Mouse (Mus musculus) limb, embryonic 12.5 days (tissue): ENCODE results near the gene Zfp598. TPM values are rescaled to one million over a fixed set of nuclear protein-coding genes. Genes with fewer than 3 reads are reported as not detected.

ENCODE experiments used
- polyA plus RNA-seq: library from polyadenylated mRNA; unstranded; fragments of >200 nt; fragmentation: Nextera tagmentation; extraction: Ambion mirVana; gene quantifications from 2 replicates; pipeline ENCODE4 v1.2.1, GENCODE M21; 2016

Zfp598 gene
- polyA plus RNA-seq, 1 experiment from 2014 or later: 24.5 TPM

Other genes starting within 250 kb of the Zfp598 start
- 95.6 and 102 TPM in 2 replicates for gene Eci1, start 243.0 kb upstream of the Zfp598 start, polyA plus RNA-seq
- gene Dnase1l2, start 226.6 kb upstream of the Zfp598 start, polyA plus RNA-seq: 2.8 and 3.4 TPM in 2 replicates
- 37.2 and 45.6 TPM in 2 replicates for gene E4f1, start 199.4 kb upstream of the Zfp598 start, polyA plus RNA-seq
- gene Pgp, start 199.3 kb upstream of the Zfp598 start, polyA plus RNA-seq: 54.9 and 56.6 TPM in 2 replicates
- not detected in 2 replicates for gene Bricd5, start 195.8 kb upstream of the Zfp598 start, polyA plus RNA-seq
- 34.7 and 35.5 TPM in 2 replicates for gene Mlst8, start 190.6 kb upstream of the Zfp598 start, polyA plus RNA-seq
- 6.1 and 6.5 TPM in 2 replicates for gene Caskin1, start 181.1 kb upstream of the Zfp598 start, polyA plus RNA-seq
- gene Traf7, start 141.7 kb upstream of the Zfp598 start, polyA plus RNA-seq: 97.4 and 101 TPM in 2 replicates
- gene Rab26, start 135.5 kb upstream of the Zfp598 start, polyA plus RNA-seq: 3.2 and 4.0 TPM in 2 replicates
- gene Pkd1, start 119.9 kb upstream of the Zfp598 start, polyA plus RNA-seq: 23.2 and 32.2 TPM in 2 replicates
- 68.6 and 77.7 TPM in 2 replicates for gene Tsc2, start 37.1 kb upstream of the Zfp598 start, polyA plus RNA-seq
- gene Nthl1, start 37.0 kb upstream of the Zfp598 start, polyA plus RNA-seq: 23.3 and 24.9 TPM in 2 replicates
- gene Slc9a3r2, start 19.4 kb upstream of the Zfp598 start, polyA plus RNA-seq: 58.9 and 59.3 TPM in 2 replicates
- gene Npw, start 11.2 kb upstream of the Zfp598 start, polyA plus RNA-seq: 0.49 and 1.3 TPM in 2 replicates
- 7.5 and 8.2 TPM in 2 replicates for gene Syngr3, start 20.3 kb downstream of the Zfp598 start, polyA plus RNA-seq
- 49.7 and 53.5 TPM in 2 replicates for gene Gfer, start 26.5 kb downstream of the Zfp598 start, polyA plus RNA-seq
- gene Noxo1, start 26.5 kb downstream of the Zfp598 start, polyA plus RNA-seq: 1.7 and 1.8 TPM in 2 replicates
- 99.7 and 103 TPM in 2 replicates for gene Tbl3, start 38.0 kb downstream of the Zfp598 start, polyA plus RNA-seq
- 0.29 and 0.41 TPM in 2 replicates for gene Rnf151, start 48.4 kb downstream of the Zfp598 start, polyA plus RNA-seq
- gene Rps2, start 48.4 kb downstream of the Zfp598 start, polyA plus RNA-seq: 1,161 and 1,172 TPM in 2 replicates
- 206 and 217 TPM in 2 replicates for gene Ndufb10, start 54.8 kb downstream of the Zfp598 start, polyA plus RNA-seq
- not detected in 2 replicates for gene Rpl3l, start 58.1 kb downstream of the Zfp598 start, polyA plus RNA-seq
- gene Msrb1, start 67.0 kb downstream of the Zfp598 start, polyA plus RNA-seq: 22.7 and 24.1 TPM in 2 replicates
- gene Hs3st6, start 83.3 kb downstream of the Zfp598 start, polyA plus RNA-seq: 2.7 and 4.0 TPM in 2 replicates
- gene Meiob, start 134.6 kb downstream of the Zfp598 start, polyA plus RNA-seq: not detected in 2 replicates
- 26.3 and 27.6 TPM in 2 replicates for gene Hagh, start 170.5 kb downstream of the Zfp598 start, polyA plus RNA-seq
- gene Fahd1, start 180.7 kb downstream of the Zfp598 start, polyA plus RNA-seq: 18.6 and 22.5 TPM in 2 replicates
- 0.37 and 0.43 TPM in 2 replicates for gene Igfals, start 196.3 kb downstream of the Zfp598 start, polyA plus RNA-seq
- gene Nubp2, start 216.7 kb downstream of the Zfp598 start, polyA plus RNA-seq: 50.1 and 53.2 TPM in 2 replicates
- gene Spsb3, start 217.0 kb downstream of the Zfp598 start, polyA plus RNA-seq: 40.4 and 46.1 TPM in 2 replicates
- 32.8 and 47.1 TPM in 2 replicates for gene Eme2, start 225.4 kb downstream of the Zfp598 start, polyA plus RNA-seq
- gene Mrps34, start 225.4 kb downstream of the Zfp598 start, polyA plus RNA-seq: 89.5 and 94.8 TPM in 2 replicates
- 46.2 and 46.5 TPM in 2 replicates for gene Nme3, start 226.8 kb downstream of the Zfp598 start, polyA plus RNA-seq